Mouse (Mus musculus): ENCODE measurements around the gene Boll.

GRCm38 (mm10) chr1:55224111-55224510 is 139.2 kb downstream of the Boll start:
- no peak for TF ChIP-seq POLR2A (IDR thresholded peaks at IDR 0.05; ENCODE audit: low read depth, low read length)
- no peak for TF ChIP-seq MAX (IDR thresholded peaks at IDR 0.05; ENCODE audit: low read length)
- TF ChIP-seq RAD21 (IDR thresholded peaks at IDR 0.05; ENCODE audit: low read depth, low read length) = no peak

Measured in CH12.LX (cell line).